Mouse (Mus musculus) hindbrain, embryonic 10.5 days (tissue): ENCODE measurements around the gene Ccdc85a. TPM values are rescaled to one million over a fixed set of nuclear protein-coding genes. Genes with fewer than 3 reads are reported as not detected.
"Not testable (repeated sequence)": the region's sequence is repeated elsewhere in the genome, so short reads cannot be mapped to it uniquely, and the experiment has no call there.

Experiments used
- DNase-seq: peaks from one replicate; pipeline ENCODE4 v3.0.0-alpha.2; 2017; ENCODE audit warnings: low spot score
- H3K27ac ChIP-seq: fragments of 300-500 bp; sonication (generic); 2 replicates; pipeline ENCODE4 v1.5.1; 2016; ENCODE audit warnings: mild to moderate bottlenecking, moderate library complexity
- H3K27me3 ChIP-seq: fragments of 300-500 bp; sonication (generic); 2 replicates; pipeline ENCODE4 v1.6.1; 2016; ENCODE audit warnings: mild to moderate bottlenecking; ENCODE audit not compliant: poor library complexity, insufficient read depth, severe bottlenecking
- H3K36me3 ChIP-seq: fragments of 300-500 bp; sonication (generic); 2 replicates; pipeline ENCODE4 v1.6.1; 2016; ENCODE audit warnings: mild to moderate bottlenecking, moderate library complexity
- H3K4me1 ChIP-seq: fragments of 300-500 bp; sonication (generic); replicated peaks from 2 replicates; pipeline ENCODE4 v1.6.1; 2016; ENCODE audit warnings: mild to moderate bottlenecking
- H3K4me3 ChIP-seq: fragments of 300-500 bp; sonication (generic); 2 replicates; pipeline ENCODE4 v1.5.1; 2016; ENCODE audit warnings: mild to moderate bottlenecking, moderate library complexity
- H3K9me3 ChIP-seq: fragments of 300-500 bp; sonication (generic); 2 replicates; pipeline ENCODE4 v1.6.1; 2016; ENCODE audit warnings: mild to moderate bottlenecking, moderate library complexity
- WGBS: fragments of 180-500 bp; shearing (Covaris S2); methylation state at CpG from one replicate; pipeline ENCODE4 v1.1.7; 2016; 5-methylcytosine and 5-hydroxymethylcytosine counted together
- polyA plus RNA-seq: library from polyadenylated mRNA; unstranded; fragments of >200 nt; fragmentation: Nextera tagmentation; extraction: Ambion mirVana; gene quantifications from 2 replicates; pipeline ENCODE4 v1.2.1, GENCODE M21; 2016

Ccdc85a gene
- polyA plus RNA-seq, 1 experiment from 2014 or later, result 3.5 TPM

DNA sequence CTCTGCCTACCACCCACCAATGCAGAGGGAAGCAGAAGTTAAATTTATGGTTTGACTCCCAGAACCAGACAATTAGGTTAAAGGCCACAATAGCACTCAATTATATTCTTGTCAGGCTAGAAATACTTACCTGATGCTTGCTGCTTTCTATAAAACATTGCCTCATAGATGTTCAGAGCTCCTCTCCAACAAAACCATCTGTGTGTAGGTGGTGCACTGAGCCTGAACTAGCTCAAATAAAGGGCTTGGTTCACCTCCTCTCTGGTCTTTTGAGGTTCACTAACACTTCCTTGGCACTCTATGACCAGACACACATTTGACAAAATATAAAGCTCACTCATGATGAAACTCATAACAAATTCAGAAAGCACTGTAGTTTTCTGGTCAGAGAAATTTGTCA, 208.2 kb downstream of the Ccdc85a start:
- Histone ChIP-seq H3K4me3 (no peak overlapping the region), H3K36me3 (no peaks in the 10 kb centered on the region), H3K4me1 (no peaks in the 10 kb centered on the region), H3K9me3 (0 out of 2 replicates have a peak, but pooled peaks cover 3% of the 10 kb centered on the region), H3K27ac (no peak overlapping the region), H3K27me3 (no peaks in the 10 kb centered on the region)
- DNase-seq, result no peak

DNA sequence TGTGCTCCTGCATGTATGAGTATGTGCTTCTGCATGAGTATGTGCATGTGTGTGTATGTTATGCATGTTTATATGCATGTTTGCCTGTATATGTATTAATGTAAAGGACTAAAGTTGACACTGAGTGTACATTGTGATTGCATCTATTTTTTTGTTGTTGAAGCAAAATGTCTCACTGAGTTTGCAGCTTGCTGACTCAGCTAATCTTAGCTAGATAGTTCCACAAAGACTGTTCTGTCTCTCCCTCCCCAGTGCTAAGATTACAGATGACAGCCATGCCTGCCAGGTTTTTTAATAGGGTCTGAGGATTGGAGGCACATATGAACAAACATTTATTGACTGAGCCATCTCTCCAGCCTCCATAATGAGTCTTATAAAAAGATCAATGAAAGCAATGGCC, 209.5 kb downstream of the Ccdc85a start:
- H3K27me3 ChIP-seq, result no peaks in the 10 kb centered on the region
- H3K4me1 ChIP-seq, result no peaks in the 10 kb centered on the region
- H3K36me3 ChIP-seq, result no peaks in the 10 kb centered on the region
- no peak overlapping the region for H3K27ac ChIP-seq
- 0 out of 2 replicates have a peak, but pooled peaks cover 3% of the 10 kb centered on the region for H3K9me3 ChIP-seq
- H3K4me3 ChIP-seq, result no peak overlapping the region
- no peak for DNase-seq

DNA sequence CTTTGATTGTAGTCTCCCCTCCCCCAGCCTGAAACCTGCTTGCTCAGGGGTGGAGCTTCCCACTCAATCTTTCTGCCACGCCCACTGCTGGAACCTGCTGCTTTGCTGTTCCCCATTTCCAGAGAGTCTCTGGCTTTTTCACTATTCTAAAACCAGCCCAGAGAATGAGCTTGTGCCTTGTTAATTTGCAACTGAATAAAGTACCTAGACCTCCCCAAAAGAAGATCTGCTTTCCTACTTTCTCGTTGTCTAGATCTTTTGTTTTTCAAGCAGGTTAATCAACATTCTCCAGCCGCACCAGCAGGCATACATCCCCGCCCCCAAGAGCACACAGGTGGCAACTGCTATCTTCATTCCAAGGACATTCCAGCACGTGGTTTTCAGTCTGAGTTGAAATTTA, 212.7 kb downstream of the Ccdc85a start:
- H3K36me3 ChIP-seq, H3K4me3 ChIP-seq, H3K9me3 ChIP-seq, DNase-seq, H3K27me3 ChIP-seq, H3K27ac ChIP-seq, H3K4me1 ChIP-seq: not testable (repeated sequence)
- WGBS, result 69% methylated on average over 5 of the region's 5 CpGs

DNA sequence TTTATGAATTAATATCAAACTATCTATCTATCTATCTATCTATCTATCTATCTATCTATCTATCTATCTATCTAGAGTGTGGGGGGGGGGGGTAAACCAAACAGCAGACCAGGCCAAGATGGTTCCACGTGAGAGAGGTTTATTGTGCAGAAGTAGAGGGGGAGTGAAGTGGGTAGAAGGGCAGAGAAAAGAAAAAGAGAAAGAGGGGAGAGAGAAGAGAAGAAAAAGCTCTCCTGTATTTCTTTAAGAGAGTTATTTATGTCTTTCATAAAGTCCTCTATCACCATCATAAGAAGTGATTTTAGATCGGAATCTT, 218.2 kb downstream of the Ccdc85a start:
- H3K27ac ChIP-seq, result peak overlapping the region; percentile 91
- peaks cover 11% of the 10 kb centered on the region for H3K4me1 ChIP-seq
- WGBS, result 54% methylated on average over 2 of the region's 2 CpGs
- H3K9me3 ChIP-seq, result no peaks in the 10 kb centered on the region
- H3K27me3 ChIP-seq, result peaks cover 15% of the 10 kb centered on the region; the same call in 1 of the 2 replicates
- no peak for DNase-seq
- H3K4me3 ChIP-seq, result peak overlapping the region; percentile 49; the same call in 1 of the 2 replicates
- H3K36me3 ChIP-seq, result no peaks in the 10 kb centered on the region

DNA sequence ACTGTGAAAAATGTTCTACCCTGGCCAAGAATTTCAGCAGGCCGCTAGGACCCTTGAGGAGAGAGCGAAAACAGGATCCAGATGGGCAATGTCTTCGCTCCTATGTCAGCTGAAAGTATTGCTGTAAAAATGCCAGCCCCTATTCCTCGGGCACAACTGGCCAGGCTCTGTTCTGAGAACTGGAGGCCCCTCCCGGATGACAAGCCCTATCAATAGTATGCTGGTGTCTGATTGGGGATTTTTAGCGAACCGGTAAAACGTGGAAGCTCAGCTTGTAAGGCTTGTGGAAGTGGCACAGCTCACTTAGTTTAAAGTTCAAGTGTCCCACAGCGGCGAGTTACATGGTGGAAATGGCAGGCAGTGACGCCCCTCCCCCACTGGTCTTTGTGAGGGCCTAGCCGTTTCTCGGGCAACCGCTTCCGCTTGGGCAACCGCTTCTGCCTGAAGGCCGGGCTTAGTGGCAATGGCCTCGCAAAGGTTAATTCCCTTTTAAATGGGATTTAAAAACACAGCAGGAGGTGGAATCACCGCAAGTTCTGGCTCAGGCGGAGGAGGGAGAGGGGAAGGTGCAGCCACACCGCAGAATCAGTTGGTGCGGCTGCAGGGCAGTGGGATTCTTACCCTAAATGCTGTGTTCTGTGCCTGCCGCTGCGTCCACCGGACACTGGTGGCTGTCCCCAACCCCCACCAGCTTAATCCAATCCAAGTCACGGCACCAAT, 218.8 kb downstream of the Ccdc85a start:
- Histone ChIP-seq H3K27ac (peak overlapping the region; percentile 91), H3K4me3 (peak overlapping the region; percentile 49), H3K4me1 (peaks cover 11% of the 10 kb centered on the region), H3K9me3 (no peaks in the 10 kb centered on the region), H3K36me3 (no peaks in the 10 kb centered on the region), H3K27me3 (peaks cover 15% of the 10 kb centered on the region; the same call in 1 of the 2 replicates)
- 9% methylated on average over 26 of the region's 26 CpGs for whole genome bisulfite sequencing
- DNase-seq, result peak; percentile 93

DNA sequence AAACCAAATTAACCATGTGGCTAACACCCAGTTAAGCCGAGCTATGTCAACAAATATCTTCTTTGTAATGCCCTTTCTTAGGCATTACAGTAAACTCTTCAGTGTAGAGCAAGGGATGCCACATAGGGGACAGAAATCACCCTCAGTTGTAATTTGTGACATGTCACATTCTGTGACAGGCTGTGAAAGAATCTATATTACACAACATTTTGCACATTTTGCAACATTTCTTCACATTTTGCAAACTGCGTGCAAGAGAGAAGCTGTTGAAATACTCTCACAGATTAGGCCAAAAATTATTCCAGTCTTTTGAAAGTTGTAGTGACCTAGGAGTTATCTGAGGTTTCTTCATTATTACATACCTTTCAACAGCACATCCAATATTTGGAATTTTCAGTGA, 240.7 kb downstream of the Ccdc85a start:
- Histone ChIP-seq H3K9me3 (no peaks in the 10 kb centered on the region), H3K4me3 (no peak overlapping the region), H3K27me3 (no peaks in the 10 kb centered on the region), H3K36me3 (no peaks in the 10 kb centered on the region), H3K4me1 (no peaks in the 10 kb centered on the region), H3K27ac (no peak overlapping the region)
- 92% methylated on average over 2 of the region's 2 CpGs for WGBS
- DNase-seq, result no peak

DNA sequence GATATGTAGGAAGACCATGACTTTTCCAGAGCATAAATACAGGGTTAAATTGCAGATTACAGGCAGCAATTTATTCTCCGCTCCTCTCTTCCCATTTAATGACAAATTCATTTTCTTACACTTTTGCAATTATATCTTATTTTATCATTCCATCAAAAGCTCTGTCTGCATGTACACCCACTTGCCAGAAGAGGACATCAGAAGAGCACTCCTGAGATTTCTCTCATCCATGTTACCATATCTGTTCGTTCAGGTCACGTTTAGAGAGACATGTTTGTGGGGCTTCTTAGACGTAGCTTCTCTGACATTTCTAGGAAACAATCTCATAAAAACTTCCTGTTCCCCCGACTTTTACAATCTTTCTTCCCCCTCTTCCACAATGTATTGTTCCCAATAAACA, 242.2 kb downstream of the Ccdc85a start:
- WGBS, result 81% methylated on average over 5 of the region's 5 CpGs
- Histone ChIP-seq H3K27me3 (no peaks in the 10 kb centered on the region), H3K36me3 (no peaks in the 10 kb centered on the region), H3K9me3 (no peaks in the 10 kb centered on the region), H3K4me3 (no peak overlapping the region), H3K4me1 (no peaks in the 10 kb centered on the region), H3K27ac (no peak overlapping the region)
- no peak for DNase-seq

DNA sequence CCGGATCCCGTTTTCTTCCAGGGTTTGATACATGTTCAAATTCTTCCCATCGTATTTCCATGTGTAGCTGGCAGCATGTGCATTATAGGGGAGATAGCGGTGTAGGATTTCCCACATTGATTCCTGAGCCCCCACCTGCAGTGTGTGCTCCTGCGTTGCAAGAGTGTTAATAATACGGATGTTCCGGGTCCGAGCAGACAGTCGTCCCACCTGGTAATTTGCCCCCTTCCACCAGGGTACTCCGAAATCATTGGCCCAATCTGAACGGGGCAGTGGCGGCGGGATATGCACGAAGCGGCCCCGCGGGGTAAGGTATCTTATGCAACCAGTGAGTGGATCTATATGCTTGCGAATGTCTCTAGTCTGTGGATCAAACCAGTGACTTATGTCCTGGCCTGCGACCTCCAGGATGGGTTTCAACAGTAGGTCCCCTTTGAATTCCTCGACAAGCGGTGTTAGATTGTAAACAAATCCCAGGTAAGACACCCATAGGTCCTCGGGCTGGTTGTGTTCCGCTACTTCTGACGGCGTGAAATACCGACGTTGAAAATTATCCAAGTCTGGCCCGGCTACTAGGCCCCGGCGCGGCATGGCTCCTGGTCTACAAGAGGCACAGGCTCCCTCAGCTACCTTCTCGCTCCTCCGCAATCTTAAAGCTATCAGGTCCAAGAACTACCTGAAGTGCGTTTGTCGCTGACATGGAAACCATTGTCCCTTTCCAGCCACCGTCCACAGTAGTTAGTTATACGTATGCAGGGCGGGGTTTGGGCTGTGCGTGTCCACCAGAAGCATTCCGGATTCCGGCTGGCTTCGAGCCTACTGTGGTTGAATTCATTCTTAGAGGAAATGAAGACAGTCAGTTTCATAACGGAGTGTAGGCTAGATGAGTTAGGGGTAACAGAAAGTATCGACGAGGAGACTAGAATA, 244.6 kb downstream of the Ccdc85a start, which contains the start of gene Gm6685:
Gm6685 (minus strand) TSS at position 644 of the 927 bp plus-strand sequence.
- H3K9me3 ChIP-seq, H3K4me1 ChIP-seq, H3K4me3 ChIP-seq, H3K27me3 ChIP-seq, H3K27ac ChIP-seq, DNase-seq, H3K36me3 ChIP-seq: not testable (repeated sequence)
- WGBS, result 94% methylated on average over 45 of the region's 45 CpGs

Other genes with a start within 250 kb of the Ccdc85a start
- 0.29 TPM in 1 of 2 replicates, not detected in the other for gene Gm6685, start 244.5 kb downstream of the Ccdc85a start, polyA plus RNA-seq